Mouse (Mus musculus): Measurements from ENCODE around the gene Olfr1371. TPM values are rescaled to one million over a fixed set of nuclear protein-coding genes. Genes with fewer than 3 reads are reported as not detected.

Gene Olfr1371
- polyA plus RNA-seq (2014; fragmentation: Nextera tagmentation; extraction: Ambion mirVana): not detected in 2 replicates

DNA sequence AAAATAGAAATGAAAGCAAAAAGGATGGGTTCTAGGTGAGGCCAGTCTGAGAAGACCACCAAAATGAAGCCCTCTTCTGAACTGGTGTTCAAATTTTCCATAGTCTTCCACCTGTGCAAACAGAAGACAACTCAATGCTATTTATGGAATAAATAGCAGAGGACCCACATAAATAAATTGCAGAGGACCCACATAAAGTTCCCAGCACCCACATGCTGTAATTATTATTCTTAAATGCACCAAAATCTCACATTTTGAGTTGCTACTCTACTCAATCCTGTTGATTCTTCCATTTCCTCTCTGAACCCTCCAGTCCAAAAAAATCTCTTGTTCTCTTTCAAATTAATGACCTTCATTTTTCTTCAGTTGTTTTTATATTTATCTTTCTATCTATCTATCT, at the start of gene Olfr1371:
TSS of gene Olfr1371 (minus strand) at position 101 of the 400 bp plus-strand sequence.
- Histone ChIP-seq H3K27me3 (ENCODE audit: control insufficient read depth, insufficient read depth, low read length) (no peaks in the 10 kb centered on the region), H3K9ac (ENCODE audit: low read length) (no peak within 1 kb of the TSS), H3K4me2 (ENCODE audit: low read depth, severe bottlenecking) (no peak within 1 kb of the TSS), H3K9me3 (ENCODE audit: control insufficient read depth, low read length) (no peaks in the 10 kb centered on the region), H3K4me1 (ENCODE audit: control insufficient read depth, insufficient read depth, low read length) (no peaks in the 10 kb centered on the region), H3K27ac (replicated peaks; ENCODE audit: low read depth, low read length) (no peak within 1 kb of the TSS), H3K4me3 (ENCODE audit: low read depth, low read length) (no peak within 1 kb of the TSS), H3K36me3 (ENCODE audit: control insufficient read depth, insufficient read depth, low read length) (no peaks in the 10 kb centered on the region)
- ATAC-seq (ENCODE audit: insufficient number of reproducible peaks, low FRiP score, low TSS enrichment, low read depth) (no peak), DNase-seq (ENCODE audit: low spot score) (no peak)

- Histone ChIP-seq H3K9ac (ENCODE audit: low read length) (no peak overlapping the region), H3K27me3 (ENCODE audit: control insufficient read depth, insufficient read depth, low read length) (no peaks in the 10 kb centered on the region), H3K4me1 (ENCODE audit: control insufficient read depth, insufficient read depth, low read length) (peaks cover 5% of the 10 kb centered on the region), H3K4me3 (ENCODE audit: low read depth, low read length) (no peak overlapping the region), H3K27ac (replicated peaks; ENCODE audit: low read depth, low read length) (no peak overlapping the region), H3K9me3 (ENCODE audit: control insufficient read depth, low read length) (no peaks in the 10 kb centered on the region), H3K4me2 (ENCODE audit: low read depth, severe bottlenecking) (no peak overlapping the region), H3K36me3 (ENCODE audit: control insufficient read depth, insufficient read depth, low read length) (peaks cover 3% of the 10 kb centered on the region; the same call in 1 of the 2 replicates)
- no peak for DNase-seq (ENCODE audit: low spot score)
- 90% methylated on average over 11 of the region's 11 CpGs for WGBS
- ATAC-seq (ENCODE audit: insufficient number of reproducible peaks, low FRiP score, low TSS enrichment, low read depth): no peak
Measured at GRCm38 (mm10) chr11:52262338-52262737, 48.6 kb upstream of the Olfr1371 start.

GRCm38 (mm10) chr11:52261937-52262336, 48.1 kb upstream of the Olfr1371 start:
- WGBS: 61% methylated on average over 5 of the region's 5 CpGs
- Histone ChIP-seq H3K9ac (ENCODE audit: low read length) (no peak overlapping the region), H3K27ac (replicated peaks; ENCODE audit: low read depth, low read length) (no peak overlapping the region), H3K36me3 (ENCODE audit: control insufficient read depth, insufficient read depth, low read length) (peaks cover 3% of the 10 kb centered on the region; the same call in 1 of the 2 replicates), H3K4me1 (ENCODE audit: control insufficient read depth, insufficient read depth, low read length) (peaks cover 5% of the 10 kb centered on the region), H3K9me3 (ENCODE audit: control insufficient read depth, low read length) (no peaks in the 10 kb centered on the region), H3K4me3 (ENCODE audit: low read depth, low read length) (no peak overlapping the region), H3K27me3 (ENCODE audit: control insufficient read depth, insufficient read depth, low read length) (no peaks in the 10 kb centered on the region), H3K4me2 (ENCODE audit: low read depth, severe bottlenecking) (no peak overlapping the region)
- DNase-seq (ENCODE audit: low spot score) (no peak), ATAC-seq (ENCODE audit: insufficient number of reproducible peaks, low FRiP score, low TSS enrichment, low read depth) (no peak)

DNA sequence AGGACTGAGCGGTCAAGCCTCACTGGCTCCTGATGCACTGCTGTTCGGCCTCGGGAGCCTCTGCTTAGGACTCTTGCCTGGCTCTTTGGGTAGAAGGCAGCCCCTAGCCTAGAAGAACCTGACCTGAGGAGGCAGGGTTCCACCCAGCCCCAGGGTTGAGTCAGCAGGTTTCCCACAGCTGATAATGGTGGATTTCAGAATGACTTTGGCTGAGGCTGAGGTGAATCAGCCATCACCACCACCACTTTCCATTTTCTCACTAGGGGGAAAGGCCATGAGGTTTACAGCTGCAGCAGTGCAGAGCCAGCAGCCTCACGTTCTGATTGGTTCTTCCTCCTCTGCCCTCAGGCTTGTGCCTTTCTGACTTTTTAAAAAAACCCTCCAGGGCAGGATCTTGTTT, 47.1 kb upstream of the Olfr1371 start:
- Histone ChIP-seq H3K4me3 (ENCODE audit: low read depth, low read length) (no peak overlapping the region), H3K4me1 (ENCODE audit: control insufficient read depth, insufficient read depth, low read length) (peaks cover 5% of the 10 kb centered on the region; the same call in 1 of the 2 replicates), H3K36me3 (ENCODE audit: control insufficient read depth, insufficient read depth, low read length) (peaks cover 3% of the 10 kb centered on the region), H3K9ac (ENCODE audit: low read length) (no peak overlapping the region), H3K27me3 (ENCODE audit: control insufficient read depth, insufficient read depth, low read length) (no peaks in the 10 kb centered on the region), H3K9me3 (ENCODE audit: control insufficient read depth, low read length) (no peaks in the 10 kb centered on the region), H3K27ac (replicated peaks; ENCODE audit: low read depth, low read length) (no peak overlapping the region), H3K4me2 (ENCODE audit: low read depth, severe bottlenecking) (no peak overlapping the region)
- ATAC-seq (ENCODE audit: insufficient number of reproducible peaks, low FRiP score, low TSS enrichment, low read depth) (no peak), DNase-seq (ENCODE audit: low spot score) (no peak)
- 82% methylated on average over 4 of the region's 4 CpGs for WGBS

- Histone ChIP-seq H3K4me2 (ENCODE audit: low read depth, severe bottlenecking) (no peak overlapping the region), H3K27me3 (ENCODE audit: control insufficient read depth, insufficient read depth, low read length) (no peaks in the 10 kb centered on the region), H3K27ac (replicated peaks; ENCODE audit: low read depth, low read length) (no peak overlapping the region), H3K9me3 (ENCODE audit: control insufficient read depth, low read length) (no peaks in the 10 kb centered on the region), H3K4me3 (ENCODE audit: low read depth, low read length) (no peak overlapping the region), H3K9ac (ENCODE audit: low read length) (no peak overlapping the region), H3K36me3 (ENCODE audit: control insufficient read depth, insufficient read depth, low read length) (peaks cover 3% of the 10 kb centered on the region), H3K4me1 (ENCODE audit: control insufficient read depth, insufficient read depth, low read length) (peaks cover 3% of the 10 kb centered on the region; the same call in 1 of the 2 replicates)
- WGBS: 79% methylated on average over 5 of the region's 5 CpGs
- ATAC-seq (ENCODE audit: insufficient number of reproducible peaks, low FRiP score, low TSS enrichment, low read depth) (no peak), DNase-seq (ENCODE audit: low spot score) (no peak)
Measured at GRCm38 (mm10) chr11:52258711-52259110, 44.9 kb upstream of the Olfr1371 start.

GRCm38 (mm10) chr11:52257376-52257775, 43.6 kb upstream of the Olfr1371 start:
- H3K4me2 ChIP-seq (ENCODE audit: low read depth, severe bottlenecking): no peak overlapping the region
- WGBS: 93% methylated on average over 3 of the region's 3 CpGs
- no peak overlapping the region for H3K9ac ChIP-seq (ENCODE audit: low read length)
- peaks cover 3% of the 10 kb centered on the region for H3K36me3 ChIP-seq (ENCODE audit: control insufficient read depth, insufficient read depth, low read length)
- H3K9me3 ChIP-seq (ENCODE audit: control insufficient read depth, low read length): no peaks in the 10 kb centered on the region
- ATAC-seq (ENCODE audit: insufficient number of reproducible peaks, low FRiP score, low TSS enrichment, low read depth): no peak
- peaks cover 3% of the 10 kb centered on the region; the same call in 1 of the 2 replicates for H3K4me1 ChIP-seq (ENCODE audit: control insufficient read depth, insufficient read depth, low read length)
- no peak overlapping the region for H3K27ac ChIP-seq (replicated peaks; ENCODE audit: low read depth, low read length)
- DNase-seq (ENCODE audit: low spot score): no peak
- H3K27me3 ChIP-seq (ENCODE audit: control insufficient read depth, insufficient read depth, low read length): no peaks in the 10 kb centered on the region
- no peak overlapping the region for H3K4me3 ChIP-seq (ENCODE audit: low read depth, low read length)

DNA sequence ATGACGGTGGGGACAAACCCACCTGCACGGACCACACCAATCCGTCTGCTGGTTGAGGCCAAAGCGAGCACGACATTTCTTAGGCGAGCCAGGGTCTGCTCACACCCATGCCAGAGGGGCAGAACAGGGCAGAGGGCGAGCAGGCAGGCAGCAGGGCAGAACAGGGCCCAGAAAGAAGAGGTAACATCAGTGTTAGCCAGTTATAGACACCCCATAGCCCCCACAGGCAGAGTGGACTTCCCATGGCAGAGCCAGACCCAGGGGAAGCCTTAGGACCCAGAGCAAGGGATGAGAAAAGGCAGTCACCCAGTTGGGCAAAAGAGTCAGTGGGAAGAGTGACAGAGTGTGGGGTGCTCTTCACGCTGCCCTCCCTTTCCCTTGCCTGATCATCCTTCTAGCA, 41.3 kb upstream of the Olfr1371 start:
- ATAC-seq (ENCODE audit: insufficient number of reproducible peaks, low FRiP score, low TSS enrichment, low read depth): no peak
- Histone ChIP-seq H3K36me3 (ENCODE audit: control insufficient read depth, insufficient read depth, low read length) (peaks cover under 1% of the 10 kb centered on the region), H3K27ac (replicated peaks; ENCODE audit: low read depth, low read length) (no peak overlapping the region), H3K4me2 (ENCODE audit: low read depth, severe bottlenecking) (no peak overlapping the region), H3K4me3 (ENCODE audit: low read depth, low read length) (no peak overlapping the region), H3K9ac (ENCODE audit: low read length) (no peak overlapping the region), H3K9me3 (ENCODE audit: control insufficient read depth, low read length) (no peaks in the 10 kb centered on the region), H3K27me3 (ENCODE audit: control insufficient read depth, insufficient read depth, low read length) (no peaks in the 10 kb centered on the region), H3K4me1 (ENCODE audit: control insufficient read depth, insufficient read depth, low read length) (peaks cover 2% of the 10 kb centered on the region; the same call in 1 of the 2 replicates)
- WGBS: 90% methylated on average over 8 of the region's 8 CpGs
- DNase-seq (ENCODE audit: low spot score): no peak

- no peak overlapping the region for H3K27ac ChIP-seq (replicated peaks; ENCODE audit: low read depth, low read length)
- H3K27me3 ChIP-seq (ENCODE audit: control insufficient read depth, insufficient read depth, low read length): no peaks in the 10 kb centered on the region
- no peaks in the 10 kb centered on the region; the same call in 1 of the 2 replicates for H3K36me3 ChIP-seq (ENCODE audit: control insufficient read depth, insufficient read depth, low read length)
- H3K9ac ChIP-seq (ENCODE audit: low read length): no peak overlapping the region
- ATAC-seq (ENCODE audit: insufficient number of reproducible peaks, low FRiP score, low TSS enrichment, low read depth): no peak
- H3K9me3 ChIP-seq (ENCODE audit: control insufficient read depth, low read length): no peaks in the 10 kb centered on the region
- H3K4me1 ChIP-seq (ENCODE audit: control insufficient read depth, insufficient read depth, low read length): no peaks in the 10 kb centered on the region
- H3K4me2 ChIP-seq (ENCODE audit: low read depth, severe bottlenecking): no peak overlapping the region
- WGBS: 75% methylated on average over 11 of the region's 11 CpGs
- no peak overlapping the region for H3K4me3 ChIP-seq (ENCODE audit: low read depth, low read length)
- peak; percentile 67 for DNase-seq (ENCODE audit: low spot score)
Measured at GRCm38 (mm10) chr11:52253674-52254375, 40.0 kb upstream of the Olfr1371 start.

All from limb, embryonic 11.5 days (tissue).